Mouse (Mus musculus) retina, postnatal 1 day (tissue): ENCODE measurements around the gene Zdhhc6.
A peak's percentile ranks its signal among the peaks of the same experiment; 100 is the strongest.

ENCODE experiments used
- DNase-seq: peaks from one replicate; pipeline ENCODE4 v3.0.0-alpha.2; 2012

Zdhhc6 gene

GRCm38 (mm10) chr19:55315452-55316108 lies at the start of gene Zdhhc6:
Zdhhc6 (minus strand) TSS chr19:55316032.
- DNase-seq, result no peak

GRCm38 (mm10) chr19:55362606-55363005 lies 46.8 kb upstream of the Zdhhc6 start:
- no peak for DNase-seq

GRCm38 (mm10) chr19:55350673-55351378 lies 35.0 kb upstream of the Zdhhc6 start:
- peak; percentile 61 for DNase-seq

GRCm38 (mm10) chr19:55348187-55348586 lies 32.4 kb upstream of the Zdhhc6 start:
- DNase-seq, result no peak

GRCm38 (mm10) chr19:55343274-55343673 lies 27.4 kb upstream of the Zdhhc6 start:
- DNase-seq, result no peak

- DNase-seq, result no peak
Observed at GRCm38 (mm10) chr19:55342423-55342822, 26.6 kb upstream of the Zdhhc6 start.

- no peak for DNase-seq
Observed at GRCm38 (mm10) chr19:55341377-55341776, 25.5 kb upstream of the Zdhhc6 start.

GRCm38 (mm10) chr19:55340521-55340920 lies 24.7 kb upstream of the Zdhhc6 start:
- no peak for DNase-seq

- no peak for DNase-seq
Observed at GRCm38 (mm10) chr19:55337664-55338063, 21.8 kb upstream of the Zdhhc6 start.

GRCm38 (mm10) chr19:55337066-55337465 lies 21.2 kb upstream of the Zdhhc6 start:
- no peak for DNase-seq

GRCm38 (mm10) chr19:55336441-55336840 lies 20.6 kb upstream of the Zdhhc6 start:
- no peak for DNase-seq

GRCm38 (mm10) chr19:55335881-55336280 lies 20.0 kb upstream of the Zdhhc6 start:
- peak; percentile 63 for DNase-seq

- DNase-seq, result peak; percentile 86
Observed at GRCm38 (mm10) chr19:55332641-55333268, 16.9 kb upstream of the Zdhhc6 start.

- no peak for DNase-seq
Observed at GRCm38 (mm10) chr19:55331776-55332175, 15.9 kb upstream of the Zdhhc6 start.

GRCm38 (mm10) chr19:55327510-55327909 lies 11.7 kb upstream of the Zdhhc6 start:
- DNase-seq, result no peak

- DNase-seq, result no peak
Observed at GRCm38 (mm10) chr19:55322604-55323003, 6.8 kb upstream of the Zdhhc6 start.

GRCm38 (mm10) chr19:55319521-55319920 lies 3.7 kb upstream of the Zdhhc6 start:
- DNase-seq, result no peak

GRCm38 (mm10) chr19:55319036-55319435 lies 3.2 kb upstream of the Zdhhc6 start:
- no peak for DNase-seq

GRCm38 (mm10) chr19:55316901-55317300 lies 1.1 kb upstream of the Zdhhc6 start:
- DNase-seq, result no peak

- DNase-seq, result peak; percentile 97
Observed at GRCm38 (mm10) chr19:55316109-55316714, 380 bp upstream of the Zdhhc6 start, which contains the start of gene Vti1a. Vti1a (plus strand) TSS chr19:55316295.

- DNase-seq, result no peak
Observed at GRCm38 (mm10) chr19:55313649-55314048, 2.2 kb downstream of the Zdhhc6 start.

- no peak for DNase-seq
Observed at GRCm38 (mm10) chr19:55311874-55312273, 4.0 kb downstream of the Zdhhc6 start.

GRCm38 (mm10) chr19:55305024-55305423 lies 10.8 kb downstream of the Zdhhc6 start:
- DNase-seq, result peak; percentile 9

- no peak for DNase-seq
Observed at GRCm38 (mm10) chr19:55300525-55300924, 15.3 kb downstream of the Zdhhc6 start.
